8 mouse cellular contexts compared by ENCODE assay signal in the genomic region with DNA sequence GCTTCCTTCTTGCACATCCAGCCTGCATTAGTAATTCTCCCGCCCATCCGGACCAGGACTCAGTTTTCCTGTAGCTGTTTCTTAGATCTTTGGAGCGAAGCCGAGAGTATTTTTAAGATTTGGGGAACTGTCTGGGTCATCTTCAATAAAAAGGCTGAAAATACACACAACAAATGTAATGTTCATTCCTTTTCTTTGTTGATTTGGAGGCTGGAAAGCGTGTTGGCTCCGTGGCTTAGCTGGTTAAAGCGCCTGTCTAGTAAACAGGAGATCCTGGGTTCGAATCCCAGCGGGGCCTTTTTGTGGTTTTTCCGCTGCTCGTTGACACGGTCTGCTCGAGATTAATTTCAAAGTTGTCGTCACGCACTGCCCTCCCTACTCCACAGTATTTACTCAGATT. TPM values are rescaled to one million over a fixed set of nuclear protein-coding genes. Genes with fewer than 3 reads are reported as not detected.
DNase-seq lines count a peak whose midpoint lies in the region; ATAC-seq and TF ChIP-seq lines count a peak whose summit lies in the region.

No protein-coding gene starts in this region.

- H3K27me3 ChIP-seq in forebrain, embryonic 10.5 days (ENCODE audit: poor library complexity, severe bottlenecking): no peaks in the 10 kb centered on the region
- no peaks in the 10 kb centered on the region for H3K27me3 ChIP-seq in heart, embryonic 16.5 days (ENCODE audit: control insufficient read depth, insufficient read depth, low read length)
- H3K27me3 ChIP-seq in liver, embryonic 14.5 days (ENCODE audit: control insufficient read depth, insufficient read depth, low read length): no peaks in the 10 kb centered on the region
- no peaks in the 10 kb centered on the region for H3K27me3 ChIP-seq in stomach, embryonic 16.5 days (ENCODE audit: control insufficient read depth, insufficient read depth, low read length)

- H3K4me1 ChIP-seq in brown adipose tissue, adult 24 weeks (ENCODE audit: control insufficient read depth, insufficient read depth, insufficient read length, low read length): no peaks in the 10 kb centered on the region
- peaks cover 18% of the 10 kb centered on the region for H3K4me1 ChIP-seq in forebrain, embryonic 10.5 days
- no peaks in the 10 kb centered on the region for H3K4me1 ChIP-seq in heart, embryonic 16.5 days (ENCODE audit: control insufficient read depth, insufficient read depth, low read length)
- peaks cover 10 to 16% of the 10 kb centered on the region in 2 experiments for H3K4me1 ChIP-seq in liver, embryonic 14.5 days (replicated peaks; ENCODE audit: control insufficient read depth in 2 of 2, insufficient read depth in 2 of 2, low read length in 1 of 2)
- no peaks in the 10 kb centered on the region for H3K4me1 ChIP-seq in stomach, embryonic 16.5 days (ENCODE audit: control insufficient read depth, insufficient read depth, low read length)

- H3K9me3 ChIP-seq in forebrain, embryonic 10.5 days: no peaks in the 10 kb centered on the region
- H3K9me3 ChIP-seq in heart, embryonic 16.5 days (replicated peaks; ENCODE audit: control insufficient read depth, low read length): no peaks in the 10 kb centered on the region
- no peaks in the 10 kb centered on the region for H3K9me3 ChIP-seq in liver, embryonic 14.5 days (ENCODE audit: control insufficient read depth, low read length)
- H3K9me3 ChIP-seq in stomach, embryonic 16.5 days (replicated peaks; ENCODE audit: control insufficient read depth, low read length): no peaks in the 10 kb centered on the region

- no peak overlapping the region for H3K27ac ChIP-seq in brown adipose tissue, adult 24 weeks (replicated peaks; ENCODE audit: low read depth, low read length)
- H3K27ac ChIP-seq in forebrain, embryonic 10.5 days: peak overlapping the region; percentile 81
- H3K27ac ChIP-seq in heart, embryonic 16.5 days (ENCODE audit: low read length): peak overlapping the region; percentile 67
- H3K27ac ChIP-seq in liver, embryonic 14.5 days: peak overlapping the region; percentile 72
- H3K27ac ChIP-seq in stomach, embryonic 16.5 days (ENCODE audit: low read length): 0 out of 2 replicates have a peak overlapping the region, but pooled peaks have one; percentile 9

- peak; percentile 38 for TF ChIP-seq EP300 in liver, embryonic 14.5 days (IDR thresholded peaks at IDR 0.05; ENCODE audit: low read depth)

- peak overlapping the region; percentile 82 for H3K4me2 ChIP-seq in heart, embryonic 16.5 days (ENCODE audit: low read depth, low read length)
- H3K4me2 ChIP-seq in liver, embryonic 14.5 days (ENCODE audit: low read depth): peak overlapping the region; percentile 72
- peak overlapping the region; percentile 83 for H3K4me2 ChIP-seq in stomach, embryonic 16.5 days (ENCODE audit: low read depth, low read length)

- peak; percentile 67 to 71 for DNase-seq in CD8-positive naive resting alpha-beta T cell, adult 2 months (ENCODE audit: low read depth in 2 of 2, low spot score in 2 of 2)
- peak; percentile 89 for DNase-seq in forebrain, embryonic 10.5 days (ENCODE audit: extremely low spot score, low spot score)
- peak; percentile 87 to 90 for DNase-seq in kidney, postnatal 36 days
- DNase-seq in liver, embryonic 14.5 days (ENCODE audit: low read depth in 3 of 3, low spot score in 3 of 3): peak in 2 of 3 experiments; percentile 85 to 88
- DNase-seq in neural tube, embryonic 10.5 days (ENCODE audit: extremely low spot score, low spot score): peak; percentile 87

- peak overlapping the region; percentile 63 for H3K4me3 ChIP-seq in brown adipose tissue, adult 24 weeks (ENCODE audit: insufficient read depth, low read depth, low read length)
- peak overlapping the region; percentile 67 for H3K4me3 ChIP-seq in forebrain, embryonic 10.5 days
- H3K4me3 ChIP-seq in heart, embryonic 16.5 days (ENCODE audit: low read length): peak overlapping the region; percentile 74
- H3K4me3 ChIP-seq in liver, embryonic 14.5 days (ENCODE audit: insufficient read depth in 1 of 2, low read depth in 2 of 2, low read length in 2 of 2): peak overlapping the region; percentile 61 to 89
- peak overlapping the region; percentile 56 for H3K4me3 ChIP-seq in stomach, embryonic 16.5 days (replicated peaks; ENCODE audit: low read length)

- TF ChIP-seq CTCF in liver, embryonic 14.5 days (IDR thresholded peaks at IDR 0.05; ENCODE audit: low read depth): no peak

- no peaks in the 10 kb centered on the region for H3K36me3 ChIP-seq in forebrain, embryonic 10.5 days (replicated peaks)
- H3K36me3 ChIP-seq in heart, embryonic 16.5 days (ENCODE audit: control insufficient read depth, insufficient read depth): no peaks in the 10 kb centered on the region
- no peaks in the 10 kb centered on the region for H3K36me3 ChIP-seq in liver, embryonic 14.5 days (replicated peaks; ENCODE audit: control insufficient read depth, insufficient read depth, low read depth)
- no peaks in the 10 kb centered on the region for H3K36me3 ChIP-seq in stomach, embryonic 16.5 days (ENCODE audit: control insufficient read depth, insufficient read depth, low read length)

- under 1% methylated on average over 15 of the region's 15 CpGs for WGBS in forebrain, embryonic 10.5 days
- WGBS in heart, embryonic 16.5 days: under 1% methylated on average over 15 of the region's 15 CpGs
- WGBS in liver, embryonic 14.5 days (ENCODE audit: insufficient replicate concordance): 0% methylated on average over 15 of the region's 15 CpGs
- under 1% methylated on average over 15 of the region's 15 CpGs for WGBS in stomach, embryonic 16.5 days

- no peak; the same call in 1 of the 2 replicates for ATAC-seq in heart, embryonic 16.5 days (replicated peaks; ENCODE audit: extremely low read depth, insufficient read depth, low FRiP score)
- peak; percentile 40 for ATAC-seq in liver, embryonic 14.5 days (ENCODE audit: insufficient read depth)
- no peak for ATAC-seq in stomach, embryonic 16.5 days (ENCODE audit: insufficient read depth, low FRiP score)

- peak overlapping the region; percentile 77 for H3K9ac ChIP-seq in heart, embryonic 16.5 days (ENCODE audit: low read length)
- H3K9ac ChIP-seq in liver, embryonic 14.5 days (replicated peaks): peak overlapping the region; percentile 69
- H3K9ac ChIP-seq in stomach, embryonic 16.5 days (ENCODE audit: low read length): peak overlapping the region; percentile 45

RNA-seq across cellular contexts. Expression of gene Btn1a1, which starts 15.3 kb away (rescaled TPM):
- polyA plus RNA-seq in brown adipose tissue, adult 24 weeks (2012; ENCODE audit: insufficient read depth, insufficient read length, missing spikeins): not detected in 2 replicates
- polyA plus RNA-seq in forebrain, embryonic 10.5 days (2016; fragmentation: Nextera tagmentation; extraction: Ambion mirVana): 0.09 TPM in 1 of 2 replicates, not detected in the other
- polyA plus RNA-seq in heart, embryonic 16.5 days (2015; fragmentation: Nextera tagmentation; extraction: Ambion mirVana): 0.83 and 1.0 TPM in 2 replicates
- 1.5 and 2.1 TPM in 2 replicates for polyA plus RNA-seq in liver, embryonic 14.5 days (2012; rRNA removed)
- polyA plus RNA-seq in liver, embryonic 14.5 days (2014; fragmentation: Nextera tagmentation; extraction: Ambion mirVana): 1.5 and 1.8 TPM in 2 replicates
- polyA plus RNA-seq in stomach, embryonic 16.5 days (2015; fragmentation: Nextera tagmentation; extraction: Ambion mirVana): 0.21 and 0.22 TPM in 2 replicates

RNA-seq across cellular contexts. Expression of gene Abt1, which starts 26.7 kb away (rescaled TPM):
- 4.4 and 5.0 TPM in 2 replicates for polyA plus RNA-seq in brown adipose tissue, adult 24 weeks (2012; ENCODE audit: insufficient read depth, insufficient read length, missing spikeins)
- polyA plus RNA-seq in forebrain, embryonic 10.5 days (2016; fragmentation: Nextera tagmentation; extraction: Ambion mirVana): 15.3 and 15.5 TPM in 2 replicates
- polyA plus RNA-seq in heart, embryonic 16.5 days (2015; fragmentation: Nextera tagmentation; extraction: Ambion mirVana): 9.2 and 9.4 TPM in 2 replicates
- polyA plus RNA-seq in liver, embryonic 14.5 days (2012; rRNA removed): 2.4 and 4.0 TPM in 2 replicates
- 5.2 and 5.3 TPM in 2 replicates for polyA plus RNA-seq in liver, embryonic 14.5 days (2014; fragmentation: Nextera tagmentation; extraction: Ambion mirVana)
- polyA plus RNA-seq in stomach, embryonic 16.5 days (2015; fragmentation: Nextera tagmentation; extraction: Ambion mirVana): 10.3 and 11.4 TPM in 2 replicates

RNA-seq across cellular contexts. Expression of gene Btn2a2, which starts 38.3 kb away (rescaled TPM):
- not detected in 2 replicates for polyA plus RNA-seq in brown adipose tissue, adult 24 weeks (2012; ENCODE audit: insufficient read depth, insufficient read length, missing spikeins)
- 0.52 and 0.54 TPM in 2 replicates for polyA plus RNA-seq in forebrain, embryonic 10.5 days (2016; fragmentation: Nextera tagmentation; extraction: Ambion mirVana)
- 0.29 and 0.34 TPM in 2 replicates for polyA plus RNA-seq in heart, embryonic 16.5 days (2015; fragmentation: Nextera tagmentation; extraction: Ambion mirVana)
- 0.01 TPM in 1 of 2 replicates, not detected in the other for polyA plus RNA-seq in liver, embryonic 14.5 days (2012; rRNA removed)
- polyA plus RNA-seq in liver, embryonic 14.5 days (2014; fragmentation: Nextera tagmentation; extraction: Ambion mirVana): not detected in 2 replicates
- 0.14 and 0.28 TPM in 2 replicates for polyA plus RNA-seq in stomach, embryonic 16.5 days (2015; fragmentation: Nextera tagmentation; extraction: Ambion mirVana)
